Mouse (Mus musculus) cortical plate, adult 2 months (tissue): ENCODE measurements around the gene Pfn5. TPM values are rescaled to one million over a fixed set of nuclear protein-coding genes. Genes with fewer than 3 reads are reported as not detected.
"Not testable (repeated sequence)": the region's sequence is repeated elsewhere in the genome, so short reads cannot be mapped to it uniquely, and the experiment has no call there.

ENCODE experiments used
- H3K27ac ChIP-seq: fragments of 200-500 bp; 2 replicates; pipeline ENCODE4 v1.5.1; 2012; ENCODE audit warnings: low read length, control low read depth, inconsistent platforms; ENCODE audit not compliant: insufficient read depth
- H3K4me1 ChIP-seq: fragments of 200-500 bp; 2 replicates; pipeline ENCODE4 v1.6.1; 2011; ENCODE audit warnings: low read length; ENCODE audit not compliant: control insufficient read depth, insufficient read depth
- H3K4me3 ChIP-seq: fragments of 200-500 bp; 2 replicates; pipeline ENCODE4 v1.5.1; 2011; ENCODE audit warnings: mild to moderate bottlenecking, low read length, control low read depth; ENCODE audit not compliant: insufficient read depth
- CTCF ChIP-seq: fragments of 200-500 bp; IDR thresholded peaks from 2 replicates; pipeline ENCODE4 v1.5.1; 2011; ENCODE audit warnings: mild to moderate bottlenecking, control low read depth, low read length; ENCODE audit not compliant: insufficient read depth; ENCODE audit errors: extremely low read depth
- POLR2A ChIP-seq: fragments of 200-500 bp; IDR thresholded peaks from 2 replicates; pipeline ENCODE4 v1.6.1; 2011; ENCODE audit warnings: mild to moderate bottlenecking, low read length, control low read depth; ENCODE audit not compliant: insufficient read depth; ENCODE audit errors: extremely low read depth
- polyA plus RNA-seq: library from polyadenylated mRNA; depleted of rRNA; stranded (reverse); fragments of >200 nt; gene quantifications from 2 replicates; pipeline ENCODE4 v1.2.3, GENCODE M21; 2012; rRNA removed

The Pfn5 gene
- not detected in 2 replicates for polyA plus RNA-seq

GRCm38 (mm10) chrX:95557887-95558286 lies at the start of gene Pfn5, which contains the start of gene Asb12:
Gene Pfn5, plus strand, starts transcription at chrX:95558104.
Gene Asb12, minus strand, starts transcription at chrX:95557987.
- TF ChIP-seq CTCF (no peak), POLR2A (no peak)
- Histone ChIP-seq H3K27ac (no peak within 1 kb of the TSS), H3K4me3 (no peak within 1 kb of the TSS), H3K4me1 (no peaks in the 10 kb centered on the region)

GRCm38 (mm10) chrX:95523883-95524282 lies 34.0 kb upstream of the Pfn5 start:
- H3K4me3 ChIP-seq: no peak overlapping the region
- H3K27ac ChIP-seq: no peak overlapping the region
- H3K4me1 ChIP-seq: no peaks in the 10 kb centered on the region
- no peak for TF ChIP-seq POLR2A
- no peak for TF ChIP-seq CTCF

- no peaks in the 10 kb centered on the region for H3K4me1 ChIP-seq
- H3K4me3 ChIP-seq: no peak overlapping the region
- H3K27ac ChIP-seq: no peak overlapping the region
- no peak for TF ChIP-seq POLR2A
- no peak for TF ChIP-seq CTCF
Observed at GRCm38 (mm10) chrX:95525166-95525565, 32.7 kb upstream of the Pfn5 start.

- not testable (repeated sequence) for H3K27ac ChIP-seq, H3K4me3 ChIP-seq, H3K4me1 ChIP-seq
Observed at GRCm38 (mm10) chrX:95535493-95535892, 22.4 kb upstream of the Pfn5 start.

- H3K4me1 ChIP-seq: no peaks in the 10 kb centered on the region
- TF ChIP-seq CTCF (no peak), POLR2A (no peak)
- no peak overlapping the region for H3K4me3 ChIP-seq
- no peak overlapping the region for H3K27ac ChIP-seq
Observed at GRCm38 (mm10) chrX:95554321-95554720, 3.6 kb upstream of the Pfn5 start.

- Histone ChIP-seq H3K27ac (no peak overlapping the region), H3K4me3 (no peak overlapping the region), H3K4me1 (no peaks in the 10 kb centered on the region)
- TF ChIP-seq CTCF (no peak), POLR2A (no peak)
Observed at GRCm38 (mm10) chrX:95600609-95601008, 42.7 kb downstream of the Pfn5 start.

Other genes starting within 250 kb of the Pfn5 start
- gene Amer1, start 113.2 kb upstream of the Pfn5 start, polyA plus RNA-seq: 3.0 and 3.2 TPM in 2 replicates
- 0.08 and 0.21 TPM in 2 replicates for gene Asb12, start 117 bp upstream of the Pfn5 start, polyA plus RNA-seq
- gene Zc4h2, start 100.4 kb downstream of the Pfn5 start, polyA plus RNA-seq: 20.9 and 21.2 TPM in 2 replicates
- gene Zc3h12b, start 153.6 kb downstream of the Pfn5 start, polyA plus RNA-seq: 9.9 and 10.5 TPM in 2 replicates